Mouse (Mus musculus): ENCODE data around the gene Gba. TPM values are rescaled to one million over a fixed set of nuclear protein-coding genes. Genes with fewer than 3 reads are reported as not detected.
"Not testable (repeated sequence)": the region's sequence is repeated elsewhere in the genome, so short reads cannot be mapped to it uniquely, and the experiment has no call there.

Gene Gba
- polyA plus RNA-seq, 1 experiment from 2014 or later: 50.3 TPM

DNA sequence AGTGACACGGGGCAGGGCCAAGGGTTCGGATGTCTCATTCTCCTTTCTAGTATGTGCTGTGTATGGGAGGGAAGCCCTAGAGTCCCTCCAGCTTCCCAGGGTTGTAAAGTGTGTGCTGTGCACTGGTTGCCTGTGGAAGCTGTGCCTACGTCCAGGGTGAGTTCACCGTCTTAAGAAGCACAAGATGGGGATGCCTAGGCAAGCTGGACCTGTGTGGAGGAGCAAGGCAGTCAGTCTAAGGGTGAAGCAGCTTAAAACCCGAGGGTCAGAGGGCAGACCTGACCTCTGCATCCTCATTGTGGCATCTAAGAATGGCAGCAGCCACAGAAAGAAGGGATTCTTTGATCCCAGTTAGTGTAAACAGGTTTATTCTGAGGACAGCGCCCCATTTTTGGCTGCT is 6.0 kb downstream of the Gba start:
- no peak overlapping the region for H3K4me3 ChIP-seq
- no peak for ATAC-seq (ENCODE audit: low FRiP score, low read depth)
- WGBS: 85% methylated on average over 6 of the region's 6 CpGs
- peaks cover 70% of the 10 kb centered on the region for H3K36me3 ChIP-seq
- H3K27ac ChIP-seq: no peak overlapping the region
- H3K9me3 ChIP-seq: no peaks in the 10 kb centered on the region
- no peak overlapping the region for H3K4me2 ChIP-seq (replicated peaks)
- H3K9ac ChIP-seq: 0 out of 2 replicates have a peak overlapping the region, but pooled peaks have one; percentile 2
- no peaks in the 10 kb centered on the region for H3K27me3 ChIP-seq (replicated peaks)
- H3K4me1 ChIP-seq: peaks cover 10% of the 10 kb centered on the region

GRCm38 (mm10) chr3:89209731-89210130 is 7.0 kb downstream of the Gba start:
- Histone ChIP-seq H3K27me3 (replicated peaks) (no peaks in the 10 kb centered on the region), H3K36me3 (peaks cover 63% of the 10 kb centered on the region), H3K4me1 (peaks cover 14% of the 10 kb centered on the region), H3K4me3 (no peak overlapping the region), H3K4me2 (replicated peaks) (no peak overlapping the region), H3K9me3 (no peaks in the 10 kb centered on the region), H3K9ac (0 out of 2 replicates have a peak overlapping the region, but pooled peaks have one; percentile 2), H3K27ac (no peak overlapping the region)
- WGBS: 91% methylated on average over 7 of the region's 7 CpGs
- ATAC-seq (ENCODE audit: low FRiP score, low read depth): no peak

DNA sequence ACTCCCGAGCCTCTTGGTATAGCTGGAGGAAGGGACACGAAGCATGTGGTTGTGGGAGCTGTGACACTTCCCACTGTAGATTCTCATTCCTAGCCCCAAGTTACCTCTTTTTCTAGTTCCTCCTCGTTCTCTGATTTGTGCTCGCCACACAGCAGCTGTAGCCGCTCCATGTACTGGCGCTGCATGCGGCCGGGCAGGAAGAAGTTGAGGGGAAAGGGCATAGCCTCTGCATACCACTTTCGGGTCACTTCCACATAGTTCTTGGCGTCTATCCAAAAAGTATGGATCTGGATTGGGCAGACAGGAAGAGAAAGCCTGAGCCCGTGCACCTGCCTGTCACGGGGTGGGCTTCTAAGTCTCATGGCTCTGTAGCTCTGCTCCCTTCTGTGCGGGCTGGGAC is 7.4 kb downstream of the Gba start:
- peaks cover 59% of the 10 kb centered on the region for H3K36me3 ChIP-seq
- no peak overlapping the region for H3K9ac ChIP-seq
- peaks cover 19% of the 10 kb centered on the region for H3K4me1 ChIP-seq
- no peak for ATAC-seq (ENCODE audit: low FRiP score, low read depth)
- no peaks in the 10 kb centered on the region for H3K27me3 ChIP-seq (replicated peaks)
- H3K4me3 ChIP-seq: no peak overlapping the region
- no peaks in the 10 kb centered on the region for H3K9me3 ChIP-seq
- WGBS: 92% methylated on average over 13 of the region's 13 CpGs
- no peak overlapping the region for H3K27ac ChIP-seq
- no peak overlapping the region for H3K4me2 ChIP-seq (replicated peaks)

DNA sequence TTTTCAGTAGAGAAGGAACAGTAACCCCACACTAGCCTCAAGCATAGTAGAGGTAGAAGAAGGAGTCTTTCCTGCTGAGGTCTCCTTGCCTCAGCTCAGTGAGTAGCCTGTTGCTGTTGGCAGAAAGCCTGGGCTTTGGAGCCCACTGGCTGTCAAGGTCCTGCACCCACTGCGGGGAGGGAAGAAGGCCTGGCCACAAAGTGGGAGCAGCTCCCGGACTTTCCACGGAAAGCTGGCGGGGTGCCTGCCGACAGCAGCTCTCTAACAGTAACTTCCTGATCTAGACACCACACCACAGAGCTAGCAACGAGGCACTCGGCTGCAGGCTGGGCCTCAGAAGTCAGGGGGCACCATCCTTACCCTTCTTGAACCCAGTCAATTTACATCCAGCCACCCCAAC is 8.0 kb downstream of the Gba start:
- 88% methylated on average over 7 of the region's 7 CpGs for WGBS
- H3K4me3 ChIP-seq: no peak overlapping the region
- no peak overlapping the region for H3K9ac ChIP-seq
- H3K27me3 ChIP-seq (replicated peaks): no peaks in the 10 kb centered on the region
- H3K27ac ChIP-seq: no peak overlapping the region
- H3K9me3 ChIP-seq: no peaks in the 10 kb centered on the region
- ATAC-seq (ENCODE audit: low FRiP score, low read depth): no peak
- H3K4me1 ChIP-seq: peaks cover 24% of the 10 kb centered on the region
- H3K4me2 ChIP-seq (replicated peaks): no peak overlapping the region
- peaks cover 54% of the 10 kb centered on the region for H3K36me3 ChIP-seq

DNA sequence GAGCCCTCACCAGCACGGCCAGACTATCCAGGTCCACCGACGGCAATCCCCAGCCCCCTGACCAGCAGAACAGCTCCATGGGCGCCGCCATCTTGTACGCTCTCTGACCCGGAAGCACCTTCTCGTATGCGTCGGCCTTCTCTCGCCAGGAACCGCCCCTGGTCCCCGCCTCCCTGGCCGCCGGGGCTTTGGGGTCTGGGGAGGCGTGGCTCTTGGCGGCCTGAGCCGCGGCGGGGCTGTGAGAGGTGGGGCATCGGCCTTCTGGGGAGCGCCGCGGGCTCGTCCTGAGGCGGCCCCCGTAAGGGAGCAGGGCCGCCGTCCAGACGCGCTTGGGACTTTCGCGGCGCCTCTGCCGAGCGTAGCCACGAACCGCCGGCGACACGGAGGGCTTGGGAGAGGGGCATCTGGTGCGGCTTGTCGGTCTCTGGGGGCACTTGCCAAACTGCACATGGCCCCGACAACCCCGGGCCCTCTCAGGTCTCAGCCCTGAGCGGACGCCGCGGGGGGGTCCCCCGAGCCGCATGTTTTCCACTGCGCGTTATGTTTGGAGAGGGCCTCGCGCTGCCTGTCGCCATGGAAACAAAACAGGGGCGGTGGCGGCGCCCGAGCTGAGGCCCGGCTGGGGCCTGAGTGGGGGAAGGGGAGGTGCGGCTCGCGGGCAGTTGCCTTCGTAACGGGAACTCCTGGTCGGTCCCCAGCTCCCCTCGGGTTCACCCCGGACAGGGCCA is 11.2 kb downstream of the Gba start:
- peak; percentile 89 for ATAC-seq (ENCODE audit: low FRiP score, low read depth)
- peaks cover 29% of the 10 kb centered on the region for H3K4me1 ChIP-seq
- WGBS: under 1% methylated on average over 69 of the region's 69 CpGs

GRCm38 (mm10) chr3:89214681-89215411 is 12.1 kb downstream of the Gba start, which contains the start of gene Thbs3:
TSS of gene Thbs3 (plus strand) at chr3:89215180.
- ATAC-seq (ENCODE audit: low FRiP score, low read depth): 0 out of 2 replicates have a peak, but pooled peaks have one; percentile 12
- 1% methylated on average over 18 of the region's 19 CpGs for WGBS
- H3K4me1 ChIP-seq: peaks cover 29% of the 10 kb centered on the region

More for the DNA sequence above, 11.2 kb downstream of the Gba start:
- H3K9me3 ChIP-seq: no peaks in the 10 kb centered on the region
- peak overlapping the region; percentile 89 for H3K27ac ChIP-seq
- no peaks in the 10 kb centered on the region for H3K27me3 ChIP-seq (replicated peaks)
- H3K9ac ChIP-seq: peak overlapping the region; percentile 81
- peak overlapping the region; percentile 73 for H3K4me2 ChIP-seq (replicated peaks)
- peaks cover 26% of the 10 kb centered on the region for H3K36me3 ChIP-seq
- H3K4me3 ChIP-seq: peak overlapping the region; percentile 82

GRCm38 (mm10) chr3:89215853-89216252 is 13.1 kb downstream of the Gba start:
- peak overlapping the region; percentile 81 for H3K9ac ChIP-seq
- peaks cover 29% of the 10 kb centered on the region for H3K4me1 ChIP-seq
- H3K4me2 ChIP-seq (replicated peaks): peak overlapping the region; percentile 73
- no peaks in the 10 kb centered on the region for H3K9me3 ChIP-seq
- H3K36me3 ChIP-seq: peaks cover 11% of the 10 kb centered on the region
- no peaks in the 10 kb centered on the region for H3K27me3 ChIP-seq (replicated peaks)
- WGBS: under 1% methylated on average over 6 of the region's 6 CpGs
- 0 out of 2 replicates have a peak overlapping the region, but pooled peaks have one; percentile 89 for H3K27ac ChIP-seq
- ATAC-seq (ENCODE audit: low FRiP score, low read depth): peak; percentile 24
- peak overlapping the region; percentile 82 for H3K4me3 ChIP-seq

More at GRCm38 (mm10) chr3:89214681-89215411, 12.1 kb downstream of the Gba start, which contains the start of gene Thbs3:
- peak within 1 kb of the TSS; percentile 73 for H3K4me2 ChIP-seq (replicated peaks)
- no peaks in the 10 kb centered on the region for H3K9me3 ChIP-seq
- peak within 1 kb of the TSS; percentile 82 for H3K4me3 ChIP-seq
- H3K27ac ChIP-seq: peak within 1 kb of the TSS; percentile 89
- peak within 1 kb of the TSS; percentile 81 for H3K9ac ChIP-seq
- H3K36me3 ChIP-seq: peaks cover 21% of the 10 kb centered on the region
- no peaks in the 10 kb centered on the region for H3K27me3 ChIP-seq (replicated peaks)

DNA sequence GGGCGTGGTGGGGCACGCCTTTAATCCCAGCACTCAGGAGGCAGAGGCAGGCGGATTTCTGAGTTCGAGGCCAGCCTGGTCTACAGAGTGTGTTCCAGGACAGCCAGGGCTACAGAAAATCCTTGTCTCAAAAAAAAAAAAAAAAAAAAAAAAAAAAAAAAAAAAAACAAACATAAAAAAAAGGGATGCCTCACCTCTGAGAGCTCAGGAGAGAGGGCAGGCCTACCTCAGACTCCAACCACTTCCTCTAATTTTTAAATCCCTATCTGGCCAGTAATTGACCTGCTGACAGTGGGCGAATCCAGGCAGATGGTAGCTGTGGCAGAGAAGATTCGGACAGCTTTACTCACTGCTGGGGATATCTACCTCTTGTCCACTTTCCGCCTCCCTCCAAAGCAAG is 13.7 kb downstream of the Gba start:
- not testable (repeated sequence) for H3K4me3 ChIP-seq

GRCm38 (mm10) chr3:89218271-89218670 is 15.5 kb downstream of the Gba start:
- Histone ChIP-seq H3K4me1 (peaks cover 27% of the 10 kb centered on the region), H3K4me3 (no peak overlapping the region), H3K9ac (no peak overlapping the region), H3K9me3 (no peaks in the 10 kb centered on the region), H3K4me2 (replicated peaks) (no peak overlapping the region), H3K27me3 (replicated peaks) (no peaks in the 10 kb centered on the region), H3K27ac (no peak overlapping the region), H3K36me3 (peaks cover 18% of the 10 kb centered on the region; the same call in 1 of the 2 replicates)
- 81% methylated on average over 1 of the region's 1 CpGs for WGBS
- ATAC-seq (ENCODE audit: low FRiP score, low read depth): no peak

More for the DNA sequence above, 13.7 kb downstream of the Gba start:
- 73% methylated on average over 7 of the region's 7 CpGs for WGBS
- not testable (repeated sequence) for H3K27ac ChIP-seq; ATAC-seq (ENCODE audit: low FRiP score, low read depth); H3K9me3 ChIP-seq; H3K9ac ChIP-seq; H3K27me3 ChIP-seq (replicated peaks)
- Histone ChIP-seq H3K36me3 (peaks cover 10% of the 10 kb centered on the region; the same call in 1 of the 2 replicates), H3K4me2 (replicated peaks) (peak overlapping the region; percentile 73), H3K4me1 (peaks cover 29% of the 10 kb centered on the region)

DNA sequence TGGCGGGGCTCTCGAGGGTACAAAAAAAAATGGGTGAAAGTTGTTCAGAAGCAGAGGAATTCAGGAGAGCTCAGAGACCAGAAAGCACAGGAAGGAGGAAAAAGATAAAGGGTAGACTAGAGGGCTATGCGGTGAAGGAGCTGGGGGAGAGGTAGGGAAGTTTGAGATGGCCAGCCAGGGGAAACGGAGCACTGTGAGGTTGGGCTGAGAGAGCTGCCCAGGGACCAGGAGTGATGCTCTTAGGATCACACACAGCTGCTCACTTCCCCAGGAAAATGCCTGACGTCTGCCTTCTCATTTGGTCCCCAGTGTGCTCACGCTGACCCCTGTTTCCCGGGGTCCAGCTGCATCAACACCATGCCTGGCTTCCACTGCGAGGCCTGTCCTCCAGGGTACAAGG is 16.8 kb downstream of the Gba start:
- WGBS: 50% methylated on average over 8 of the region's 8 CpGs
- Histone ChIP-seq H3K27ac (no peak overlapping the region), H3K9ac (no peak overlapping the region), H3K4me1 (peaks cover 36% of the 10 kb centered on the region), H3K9me3 (no peaks in the 10 kb centered on the region), H3K36me3 (peaks cover 31% of the 10 kb centered on the region), H3K4me3 (no peak overlapping the region), H3K4me2 (replicated peaks) (no peak overlapping the region), H3K27me3 (replicated peaks) (no peaks in the 10 kb centered on the region)
- no peak for ATAC-seq (ENCODE audit: low FRiP score, low read depth)

GRCm38 (mm10) chr3:89221167-89221566 is 18.4 kb downstream of the Gba start:
- peaks cover 36% of the 10 kb centered on the region for H3K4me1 ChIP-seq
- H3K4me2 ChIP-seq (replicated peaks): no peak overlapping the region
- H3K36me3 ChIP-seq: peaks cover 32% of the 10 kb centered on the region
- no peaks in the 10 kb centered on the region for H3K9me3 ChIP-seq
- ATAC-seq (ENCODE audit: low FRiP score, low read depth): no peak
- WGBS: 77% methylated on average over 5 of the region's 5 CpGs
- H3K27me3 ChIP-seq (replicated peaks): no peaks in the 10 kb centered on the region
- no peak overlapping the region for H3K27ac ChIP-seq
- no peak overlapping the region for H3K9ac ChIP-seq
- H3K4me3 ChIP-seq: no peak overlapping the region

DNA sequence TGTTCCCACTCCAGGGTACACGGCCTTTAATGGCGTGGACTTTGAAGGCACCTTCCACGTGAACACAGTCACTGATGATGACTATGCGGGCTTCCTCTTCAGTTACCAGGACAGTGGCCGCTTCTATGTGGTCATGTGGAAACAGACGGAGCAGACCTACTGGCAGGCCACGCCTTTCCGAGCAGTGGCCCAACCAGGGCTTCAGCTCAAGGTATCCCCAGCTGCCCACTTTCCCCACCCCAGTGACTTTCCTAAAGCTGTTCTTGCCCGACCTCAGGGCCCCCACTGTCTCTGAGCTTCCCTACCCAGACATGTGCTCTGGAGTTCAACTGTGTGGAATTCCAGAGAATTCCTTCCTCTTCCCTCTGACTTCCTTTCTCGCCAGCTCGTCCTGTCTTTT is 22.1 kb downstream of the Gba start:
- Histone ChIP-seq H3K27ac (peak overlapping the region; percentile 80; the same call in 1 of the 2 replicates), H3K4me3 (peak overlapping the region; percentile 64), H3K27me3 (replicated peaks) (no peaks in the 10 kb centered on the region), H3K9ac (peak overlapping the region; percentile 77), H3K9me3 (no peaks in the 10 kb centered on the region), H3K36me3 (peaks cover 24% of the 10 kb centered on the region), H3K4me2 (replicated peaks) (peak overlapping the region; percentile 85), H3K4me1 (peaks cover 65% of the 10 kb centered on the region)
- WGBS: 49% methylated on average over 11 of the region's 11 CpGs
- ATAC-seq (ENCODE audit: low FRiP score, low read depth): no peak
